Mouse (Mus musculus): ENCODE measurements around the gene Aaas.

DNA sequence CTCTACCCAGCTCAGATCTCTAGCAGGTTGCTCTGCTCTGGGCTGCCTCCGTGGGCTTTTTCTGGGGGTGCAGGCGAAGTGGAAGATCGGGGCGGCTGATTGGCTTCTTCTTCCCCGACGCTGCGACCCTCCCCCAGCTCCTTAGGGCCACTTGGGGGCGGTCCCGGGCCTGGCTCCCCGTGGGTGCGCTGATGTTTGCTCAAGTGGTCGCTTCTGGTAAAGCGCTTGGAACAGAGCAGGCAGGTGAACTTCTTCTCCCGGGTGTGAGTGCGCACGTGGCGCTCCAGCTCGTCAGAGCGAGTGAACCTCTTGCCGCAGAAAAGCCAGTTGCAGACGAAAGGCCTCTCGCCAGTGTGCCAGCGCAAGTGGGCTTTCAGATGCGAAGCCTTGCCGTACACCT is 7.6 kb upstream of the Aaas start:
- TF ChIP-seq CTCF (IDR thresholded peaks at IDR 0.05; ENCODE audit: extremely low read depth, insufficient read depth, insufficient read length, insufficient replicate concordance) = no peak
- TF ChIP-seq POLR2A (IDR thresholded peaks at IDR 0.05; ENCODE audit: low read depth, low read length) = no peak

All from spleen, adult 2 months (tissue).